ENCODE assay signal across 10 mouse cellular contexts in the genomic region with DNA sequence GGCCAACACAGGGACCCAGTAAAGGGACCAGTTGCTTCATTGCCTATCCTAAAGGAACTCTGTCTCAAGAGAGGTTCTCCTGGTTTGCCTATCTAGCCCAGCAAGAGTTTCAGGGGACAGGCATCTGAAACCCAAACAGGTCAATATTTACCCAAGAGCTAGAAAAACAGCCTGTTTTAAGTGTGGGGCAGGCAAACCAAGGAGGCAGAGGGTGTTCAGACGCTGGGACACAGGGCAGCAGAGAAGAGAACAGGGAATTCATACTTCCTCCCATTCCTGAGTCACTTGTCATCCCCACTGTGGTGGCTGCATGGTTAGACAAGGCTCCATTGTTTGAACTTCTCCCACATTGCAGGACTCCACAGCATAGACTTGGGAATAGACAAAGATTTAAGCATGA. TPM values are rescaled to one million over a fixed set of nuclear protein-coding genes. Genes with fewer than 3 reads are reported as not detected.
DNase-seq lines count a peak whose midpoint lies in the region; ATAC-seq and TF ChIP-seq lines count a peak whose summit lies in the region.
"Had no signal": no experiment of that assay in that cellular context is flagged by ENCODE, and none has a peak within 500 bp of the region (broad histone marks: within the 10 kb centered on the region; RNA-seq: fewer than 3 reads in every experiment).

No protein-coding gene starts in this region.

- H3K9ac ChIP-seq in heart, embryonic 15.5 days, result no peak overlapping the region
- no peak overlapping the region for H3K9ac ChIP-seq in lung, postnatal 0 days (replicated peaks; ENCODE audit: low read depth)
- no peak overlapping the region for H3K9ac ChIP-seq in stomach, postnatal 0 days (ENCODE audit: low read length)

- no peak overlapping the region for H3K4me2 ChIP-seq in heart, embryonic 15.5 days
- no peak overlapping the region for H3K4me2 ChIP-seq in lung, postnatal 0 days (replicated peaks; ENCODE audit: low read depth, low read length)
- no peak overlapping the region for H3K4me2 ChIP-seq in stomach, postnatal 0 days (replicated peaks; ENCODE audit: low read depth)

- no peak for DNase-seq in heart, postnatal 36 days
- peak; percentile 53 for DNase-seq in lung, postnatal 0 days (ENCODE audit: low spot score)
- DNase-seq in lung, postnatal 36 days, result no peak
- peak; percentile 71 for DNase-seq in fibroblast of lung, adult 2 months (ENCODE audit: low read depth)
- DNase-seq in stomach, postnatal 0 days (ENCODE audit: low spot score), result no peak
- DNase-seq in yolk sac, embryonic 10.5 days (ENCODE audit: low spot score), result no peak
- DNase-seq: embryo, embryonic 11 days; lung, postnatal 4 days had no signal

- H3K9me3 ChIP-seq in heart, embryonic 15.5 days (replicated peaks), result no peaks in the 10 kb centered on the region
- no peaks in the 10 kb centered on the region for H3K9me3 ChIP-seq in lung, postnatal 0 days (ENCODE audit: low read length)
- no peaks in the 10 kb centered on the region for H3K9me3 ChIP-seq in stomach, postnatal 0 days (ENCODE audit: control insufficient read depth, low read length)

- no peak for ATAC-seq in heart, embryonic 15.5 days (replicated peaks; ENCODE audit: insufficient number of reproducible peaks, insufficient read depth, low FRiP score, low read depth)
- ATAC-seq in lung, postnatal 0 days, result peak; percentile 26
- peak; percentile 8; the same call in 1 of the 2 replicates for ATAC-seq in stomach, postnatal 0 days (ENCODE audit: low FRiP score, low TSS enrichment)
- ATAC-seq: forebrain, embryonic 16.5 days had no signal

- peaks cover 33% of the 10 kb centered on the region for H3K4me1 ChIP-seq in heart, embryonic 15.5 days (replicated peaks)
- H3K4me1 ChIP-seq in lung, postnatal 0 days (ENCODE audit: insufficient read depth, low read depth, low read length), result peaks cover 18% of the 10 kb centered on the region; the same call in 1 of the 2 replicates
- H3K4me1 ChIP-seq in stomach, postnatal 0 days (replicated peaks; ENCODE audit: control insufficient read depth, insufficient read depth), result peaks cover 6% of the 10 kb centered on the region; the same call in 1 of the 2 replicates

- TF ChIP-seq CTCF in lung, postnatal 0 days (IDR thresholded peaks at IDR 0.05), result no peak
- TF ChIP-seq CTCF in stomach, postnatal 0 days (IDR thresholded peaks at IDR 0.05; ENCODE audit: low read depth), result no peak

- 0 out of 2 replicates have a peak, but pooled peaks cover 4% of the 10 kb centered on the region for H3K36me3 ChIP-seq in heart, embryonic 15.5 days
- H3K36me3 ChIP-seq in lung, postnatal 0 days (ENCODE audit: insufficient read depth, low read length), result no peaks in the 10 kb centered on the region
- H3K36me3 ChIP-seq in stomach, postnatal 0 days (ENCODE audit: control insufficient read depth, insufficient read depth, low read length), result no peaks in the 10 kb centered on the region

- H3K27ac ChIP-seq in heart, embryonic 15.5 days, result peak overlapping the region; percentile 74
- H3K27ac ChIP-seq in lung, postnatal 0 days (ENCODE audit: low read length), result peak overlapping the region; percentile 16; the same call in 1 of the 2 replicates
- H3K27ac ChIP-seq in stomach, postnatal 0 days (replicated peaks), result peak overlapping the region; percentile 76

- intact Hi-C loops in heart, postnatal 36 days (cut with DNase I), result no loop called here

- no peaks in the 10 kb centered on the region for H3K27me3 ChIP-seq in heart, embryonic 15.5 days
- H3K27me3 ChIP-seq in lung, postnatal 0 days (replicated peaks; ENCODE audit: insufficient read depth, low read length), result no peaks in the 10 kb centered on the region
- H3K27me3 ChIP-seq in stomach, postnatal 0 days (ENCODE audit: control insufficient read depth, insufficient read depth, low read length), result no peaks in the 10 kb centered on the region

- TF ChIP-seq EP300 in lung, postnatal 0 days (IDR thresholded peaks at IDR 0.05), result no peak
- TF ChIP-seq EP300 in stomach, postnatal 0 days (optimal IDR thresholded peaks at IDR 0.05), result no peak

- WGBS in heart, embryonic 15.5 days, result 28% methylated on average over 1 of the region's 1 CpGs
- 0% methylated on average over 1 of the region's 1 CpGs for WGBS in lung, postnatal 0 days
- WGBS in stomach, postnatal 0 days, result 14% methylated on average over 1 of the region's 1 CpGs

- no peak overlapping the region for H3K4me3 ChIP-seq in heart, embryonic 15.5 days
- no peak overlapping the region for H3K4me3 ChIP-seq in lung, postnatal 0 days (ENCODE audit: low read depth, low read length)
- no peak overlapping the region for H3K4me3 ChIP-seq in stomach, postnatal 0 days (ENCODE audit: low read depth, low read length)

RNA-seq across cellular contexts. Expression of gene Rnf181, which starts 4.8 kb away (rescaled TPM):
- 76.8 and 86.0 TPM in 2 replicates for polyA plus RNA-seq in heart, embryonic 15.5 days (2015; fragmentation: Nextera tagmentation; extraction: Ambion mirVana)
- 10 to 100 TPM; 42.8 to 47.6 TPM for total RNA-seq in heart, postnatal 36 days (2021)
- 202 and 208 TPM in 2 replicates for polyA plus RNA-seq in lung, postnatal 0 days (2015; fragmentation: Nextera tagmentation; extraction: Ambion mirVana)
- polyA plus RNA-seq in stomach, postnatal 0 days (2015; fragmentation: Nextera tagmentation; extraction: Ambion mirVana), result 136 and 137 TPM in 2 replicates

RNA-seq across cellular contexts. Expression of gene Vamp5, which starts 8.7 kb away (rescaled TPM):
- 43.2 and 46.1 TPM in 2 replicates for polyA plus RNA-seq in heart, embryonic 15.5 days (2015; fragmentation: Nextera tagmentation; extraction: Ambion mirVana)
- 10 to 100 TPM; 67.4 to 72.6 TPM for total RNA-seq in heart, postnatal 36 days (2021)
- 80.5 and 83.3 TPM in 2 replicates for polyA plus RNA-seq in lung, postnatal 0 days (2015; fragmentation: Nextera tagmentation; extraction: Ambion mirVana)
- polyA plus RNA-seq in stomach, postnatal 0 days (2015; fragmentation: Nextera tagmentation; extraction: Ambion mirVana), result 20.2 and 22.2 TPM in 2 replicates

RNA-seq across cellular contexts. Expression of gene Tmem150a, which starts 16.3 kb away (rescaled TPM):
- polyA plus RNA-seq in heart, embryonic 15.5 days (2015; fragmentation: Nextera tagmentation; extraction: Ambion mirVana), result 11.1 and 12.8 TPM in 2 replicates
- 10 to 100 TPM; 19.3 to 22.6 TPM for total RNA-seq in heart, postnatal 36 days (2021)
- polyA plus RNA-seq in lung, postnatal 0 days (2015; fragmentation: Nextera tagmentation; extraction: Ambion mirVana), result 17.6 and 25.7 TPM in 2 replicates
- polyA plus RNA-seq in stomach, postnatal 0 days (2015; fragmentation: Nextera tagmentation; extraction: Ambion mirVana), result 7.7 and 8.4 TPM in 2 replicates

RNA-seq across cellular contexts. Expression of gene Vamp8, which starts 18.9 kb away (rescaled TPM):
- polyA plus RNA-seq in heart, embryonic 15.5 days (2015; fragmentation: Nextera tagmentation; extraction: Ambion mirVana), result 123 and 142 TPM in 2 replicates
- 10 to 100 TPM; 75.7 to 81.5 TPM for total RNA-seq in heart, postnatal 36 days (2021)
- polyA plus RNA-seq in lung, postnatal 0 days (2015; fragmentation: Nextera tagmentation; extraction: Ambion mirVana), result 608 and 656 TPM in 2 replicates
- 368 and 396 TPM in 2 replicates for polyA plus RNA-seq in stomach, postnatal 0 days (2015; fragmentation: Nextera tagmentation; extraction: Ambion mirVana)

RNA-seq across cellular contexts. Expression of gene 0610030E20Rik, which starts 24.5 kb away (rescaled TPM):
- 15.6 and 20.0 TPM in 2 replicates for polyA plus RNA-seq in heart, embryonic 15.5 days (2015; fragmentation: Nextera tagmentation; extraction: Ambion mirVana)
- total RNA-seq in heart, postnatal 36 days (2021), result 10 to 100 TPM in 1 of 2 experiments, 1 to 10 TPM in 1; 9.8 to 11.3 TPM
- polyA plus RNA-seq in lung, postnatal 0 days (2015; fragmentation: Nextera tagmentation; extraction: Ambion mirVana), result 23.0 and 24.2 TPM in 2 replicates
- polyA plus RNA-seq in stomach, postnatal 0 days (2015; fragmentation: Nextera tagmentation; extraction: Ambion mirVana), result 19.6 and 20.5 TPM in 2 replicates

Comparison
In these comparisons a context has a peak if more than half of its experiments do, and no peak if none do; other contexts are left out.
1. DNase-seq: peak in lung, postnatal 0 days (single experiment) and fibroblast of lung, adult 2 months (single experiment); none in heart, postnatal 36 days (0 of 2), lung, postnatal 36 days (single experiment), stomach, postnatal 0 days (single experiment) and yolk sac, embryonic 10.5 days (single experiment).
2. H3K27ac ChIP-seq: peak in every context shown above with its lines; median percentile 76 in stomach, postnatal 0 days; 74 in heart, embryonic 15.5 days; 16 in lung, postnatal 0 days.